ENCODE assay signal across 16 mouse cellular contexts in the genomic region with DNA sequence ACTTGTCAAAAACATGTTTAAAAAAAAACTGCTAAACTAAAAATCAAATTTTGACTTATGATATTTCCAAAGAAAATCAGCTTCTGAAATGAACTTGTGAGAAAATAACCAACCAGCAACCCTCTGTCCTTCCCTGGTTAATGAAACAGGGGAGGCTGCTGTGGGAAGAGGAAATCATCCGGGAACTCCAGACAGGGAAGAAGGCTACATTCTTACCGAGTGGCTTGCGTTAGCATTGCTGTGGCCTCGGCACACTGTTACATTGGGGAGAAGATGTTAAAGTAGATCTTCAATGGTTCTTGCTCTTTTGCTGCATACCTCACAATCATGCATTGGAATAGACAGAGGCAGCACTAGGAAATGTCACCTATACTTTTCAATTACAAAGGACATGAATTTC.
"Had no signal": no experiment of that assay in that cellular context is flagged by ENCODE, and none has a peak within 500 bp of the region (broad histone marks: within the 10 kb centered on the region; RNA-seq: fewer than 3 reads in every experiment).

No protein-coding gene starts in this region.

- H3K4me3 ChIP-seq: neural tube, embryonic 13.5 days; neural tube, embryonic 15.5 days; stomach, embryonic 15.5 days had no signal

- H3K9me3 ChIP-seq: neural tube, embryonic 13.5 days; neural tube, embryonic 15.5 days; stomach, embryonic 15.5 days had no signal

- H3K27ac ChIP-seq: neural tube, embryonic 13.5 days; neural tube, embryonic 15.5 days; stomach, embryonic 15.5 days; stomach, postnatal 0 days had no signal

- H3K4me2 ChIP-seq: neural tube, embryonic 13.5 days; neural tube, embryonic 15.5 days; stomach, embryonic 15.5 days had no signal

- H3K4me1 ChIP-seq: neural tube, embryonic 13.5 days; neural tube, embryonic 15.5 days; stomach, embryonic 15.5 days had no signal

- H3K9ac ChIP-seq: neural tube, embryonic 13.5 days; neural tube, embryonic 15.5 days; stomach, embryonic 15.5 days had no signal

- H3K27me3 ChIP-seq: neural tube, embryonic 13.5 days; neural tube, embryonic 15.5 days; stomach, embryonic 15.5 days had no signal

- H3K36me3 ChIP-seq: neural tube, embryonic 13.5 days; neural tube, embryonic 15.5 days; stomach, embryonic 15.5 days had no signal

- DNase-seq: retina, postnatal 1 day; right cerebral cortex, adult 18-20 months; right cerebral cortex, postnatal 14 days; right cerebral cortex, postnatal 25 days; right cerebral cortex, postnatal 4 days; spleen, adult 18-20 months; thymus, adult 18-20 months; thymus, adult 2 months; thymus, postnatal 14 days; thymus, postnatal 25 days; thymus, postnatal 36 days; thymus, postnatal 4 days had no signal
